Mouse (Mus musculus): Measurements from ENCODE around the gene Mgam. TPM values are rescaled to one million over a fixed set of nuclear protein-coding genes. Genes with fewer than 3 reads are reported as not detected.

Mgam gene
- 0.52 and 0.73 TPM in 2 replicates for polyA plus RNA-seq (2012; rRNA removed; ENCODE audit: low replicate concordance)

GRCm38 (mm10) chr6:40628406-40629000 is at the start of gene Mgam:
Gene Mgam, plus strand, starts transcription at chr6:40628831.

GRCm38 (mm10) chr6:40585645-40586044 is 43.0 kb upstream of the Mgam start, which contains the start of gene Clec5a:
Gene Clec5a, minus strand, starts transcription at chr6:40585821.

GRCm38 (mm10) chr6:40613260-40613852 is 15.3 kb upstream of the Mgam start, which contains the start of gene Tas2r138:
Gene Tas2r138, minus strand, starts transcription at chr6:40613310.

Other genes starting within 250 kb of the Mgam start
- gene E330009J07Rik, start 192.7 kb upstream of the Mgam start, polyA plus RNA-seq (2012; rRNA removed; ENCODE audit: low replicate concordance): 2.4 and 6.3 TPM in 2 replicates
- gene Wee2, start 189.7 kb upstream of the Mgam start, polyA plus RNA-seq (2012; rRNA removed; ENCODE audit: low replicate concordance): not detected in 2 replicates
- gene Ssbp1, start 157.5 kb upstream of the Mgam start, polyA plus RNA-seq (2012; rRNA removed; ENCODE audit: low replicate concordance): 9.5 and 14.1 TPM in 2 replicates
- gene Tas2r137, start 137.6 kb upstream of the Mgam start, polyA plus RNA-seq (2012; rRNA removed; ENCODE audit: low replicate concordance): not detected in 2 replicates
- gene Tas2r108, start 135.3 kb upstream of the Mgam start, polyA plus RNA-seq (2012; rRNA removed; ENCODE audit: low replicate concordance): not detected in 2 replicates
- gene Prss37, start 109.3 kb upstream of the Mgam start, polyA plus RNA-seq (2012; rRNA removed; ENCODE audit: low replicate concordance): not detected in 2 replicates
- not detected in 2 replicates for gene Olfr461, start 73.8 kb upstream of the Mgam start, polyA plus RNA-seq (2012; rRNA removed; ENCODE audit: low replicate concordance)
- gene Olfr460, start 59.3 kb upstream of the Mgam start, polyA plus RNA-seq (2012; rRNA removed; ENCODE audit: low replicate concordance): 0.15 TPM in 1 of 2 replicates, not detected in the other
- 0.52 and 0.72 TPM in 2 replicates for gene Clec5a, start 43.0 kb upstream of the Mgam start, polyA plus RNA-seq (2012; rRNA removed; ENCODE audit: low replicate concordance)
- not detected in 2 replicates for gene Tas2r138, start 15.5 kb upstream of the Mgam start, polyA plus RNA-seq (2012; rRNA removed; ENCODE audit: low replicate concordance)

All from subcutaneous adipose tissue, adult 2 months (tissue).